Mouse (Mus musculus): ENCODE results near the gene Olfr54. TPM values are rescaled to one million over a fixed set of nuclear protein-coding genes. Genes with fewer than 3 reads are reported as not detected.

The Olfr54 gene
- not detected in 2 replicates for polyA plus RNA-seq (2012; rRNA removed)

GRCm38 (mm10) chr11:51013936-51014335, at the start of gene Olfr54:
Gene Olfr54 (plus strand): TSS chr11:51014236.

GRCm38 (mm10) chr11:50966230-50966629, 47.8 kb upstream of the Olfr54 start, which contains the start of gene Olfr1378:
Gene Olfr1378 (plus strand): TSS chr11:50966530.

GRCm38 (mm10) chr11:50981667-50982066, 32.4 kb upstream of the Olfr54 start, which contains the start of gene Olfr1377:
Gene Olfr1377 (plus strand): TSS chr11:50981967.

GRCm38 (mm10) chr11:51003296-51003695, 10.7 kb upstream of the Olfr54 start, which contains the start of gene Olfr51:
Gene Olfr51 (plus strand): TSS chr11:51003596.

GRCm38 (mm10) chr11:51047809-51048208, 33.8 kb downstream of the Olfr54 start, which contains the start of gene Olfr1375:
Gene Olfr1375 (plus strand): TSS chr11:51048109.

GRCm38 (mm10) chr11:51059151-51059571, 45.1 kb downstream of the Olfr54 start, which contains the start of gene Zfp354a:
Gene Zfp354a (plus strand): TSS chr11:51059257.

Other genes starting within 250 kb of the Olfr54 start
- 2.5 and 3.9 TPM in 2 replicates for gene Zfp354c, start 186.5 kb upstream of the Olfr54 start, polyA plus RNA-seq (2012; rRNA removed)
- 0.33 and 0.41 TPM in 2 replicates for gene Zfp879, start 172.7 kb upstream of the Olfr54 start, polyA plus RNA-seq (2012; rRNA removed)
- gene Grm6, start 163.6 kb upstream of the Olfr54 start, polyA plus RNA-seq (2012; rRNA removed) = 0.10 TPM in 1 of 2 replicates, not detected in the other
- gene Zfp454, start 126.6 kb upstream of the Olfr54 start, polyA plus RNA-seq (2012; rRNA removed) = 0.96 and 1.4 TPM in 2 replicates
- gene Zfp2, start 98.1 kb upstream of the Olfr54 start, polyA plus RNA-seq (2012; rRNA removed) = 1.9 and 2.1 TPM in 2 replicates
- 0.13 and 0.14 TPM in 2 replicates for gene Zfp354b, start 82.6 kb upstream of the Olfr54 start, polyA plus RNA-seq (2012; rRNA removed)
- gene 4933414I15Rik, start 70.5 kb upstream of the Olfr54 start, polyA plus RNA-seq (2012; rRNA removed) = not detected in 2 replicates
- gene Prop1, start 60.5 kb upstream of the Olfr54 start, polyA plus RNA-seq (2012; rRNA removed) = 0.25 and 1.1 TPM in 2 replicates
- not detected in 2 replicates for gene Olfr1378, start 47.7 kb upstream of the Olfr54 start, polyA plus RNA-seq (2012; rRNA removed)
- not detected in 2 replicates for gene Olfr1377, start 32.3 kb upstream of the Olfr54 start, polyA plus RNA-seq (2012; rRNA removed)
- gene Olfr51, start 10.6 kb upstream of the Olfr54 start, polyA plus RNA-seq (2012; rRNA removed) = not detected in 2 replicates
- gene Olfr1375, start 33.9 kb downstream of the Olfr54 start, polyA plus RNA-seq (2012; rRNA removed) = not detected in 2 replicates
- gene Zfp354a, start 45.0 kb downstream of the Olfr54 start, polyA plus RNA-seq (2012; rRNA removed) = 3.1 and 3.9 TPM in 2 replicates
- gene Gm12569, start 206.2 kb downstream of the Olfr54 start, polyA plus RNA-seq (2012; rRNA removed) = not detected in 2 replicates
- 16.8 and 40.0 TPM in 2 replicates for gene Clk4, start 247.5 kb downstream of the Olfr54 start, polyA plus RNA-seq (2012; rRNA removed)
- 0.21 TPM in 1 of 2 replicates, not detected in the other for gene BC049762, start 248.8 kb downstream of the Olfr54 start, polyA plus RNA-seq (2012; rRNA removed)

All from ovary, adult 2 months (tissue).